Mouse (Mus musculus): Measurements from ENCODE around the gene Mbnl2. TPM values are rescaled to one million over a fixed set of nuclear protein-coding genes. Genes with fewer than 3 reads are reported as not detected.

The Mbnl2 gene
- polyA plus RNA-seq, 1 experiment from 2014 or later = 23.1 TPM

DNA sequence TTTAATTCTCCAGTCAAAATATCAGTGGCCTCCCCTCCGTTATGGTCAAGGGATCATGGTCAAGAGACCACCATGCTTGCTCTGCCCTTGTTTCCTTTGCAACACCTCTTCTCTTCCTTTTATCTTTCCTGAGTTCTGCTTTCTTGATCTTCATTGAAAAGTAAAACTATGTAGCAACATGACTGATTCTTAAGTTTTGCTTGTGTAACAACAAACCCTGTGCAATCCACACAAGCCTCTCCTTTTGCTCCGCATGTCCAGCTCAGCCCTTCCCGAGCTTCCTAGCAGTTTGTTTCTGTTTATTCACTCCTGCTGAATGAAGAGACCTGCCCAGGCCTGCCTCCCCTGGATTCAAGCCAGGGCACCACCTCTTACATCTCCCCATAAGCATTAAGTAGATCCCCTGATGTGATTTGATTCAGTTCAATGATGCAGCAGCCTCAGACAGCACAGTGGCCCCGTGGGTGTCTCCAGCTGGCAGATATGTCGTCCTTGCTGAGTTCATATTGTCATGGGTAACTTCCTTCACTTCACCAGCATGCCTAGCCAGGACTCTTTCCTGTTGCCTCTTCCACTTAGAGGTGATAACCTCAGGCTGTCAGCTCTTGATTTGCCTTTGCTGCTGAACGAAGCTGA is 27.6 kb downstream of the Mbnl2 start:
- Histone ChIP-seq H3K9ac (replicated peaks; ENCODE audit: low read depth, low read length) (no peak overlapping the region), H3K4me1 (replicated peaks; ENCODE audit: control insufficient read depth, insufficient read depth, low read length) (peaks cover 7% of the 10 kb centered on the region), H3K27ac (ENCODE audit: low read length) (no peak overlapping the region), H3K4me3 (replicated peaks; ENCODE audit: low read length) (no peak overlapping the region), H3K27me3 (replicated peaks; ENCODE audit: control insufficient read depth, insufficient read depth, low read length) (no peaks in the 10 kb centered on the region), H3K9me3 (ENCODE audit: control insufficient read depth, low read length) (no peaks in the 10 kb centered on the region), H3K4me2 (ENCODE audit: low read length) (no peak overlapping the region), H3K36me3 (ENCODE audit: control insufficient read depth, insufficient read depth) (no peaks in the 10 kb centered on the region)
- ATAC-seq = 0 out of 2 replicates have a peak, but pooled peaks have one; percentile 40
- 20% methylated on average over 6 of the region's 6 CpGs for WGBS

DNA sequence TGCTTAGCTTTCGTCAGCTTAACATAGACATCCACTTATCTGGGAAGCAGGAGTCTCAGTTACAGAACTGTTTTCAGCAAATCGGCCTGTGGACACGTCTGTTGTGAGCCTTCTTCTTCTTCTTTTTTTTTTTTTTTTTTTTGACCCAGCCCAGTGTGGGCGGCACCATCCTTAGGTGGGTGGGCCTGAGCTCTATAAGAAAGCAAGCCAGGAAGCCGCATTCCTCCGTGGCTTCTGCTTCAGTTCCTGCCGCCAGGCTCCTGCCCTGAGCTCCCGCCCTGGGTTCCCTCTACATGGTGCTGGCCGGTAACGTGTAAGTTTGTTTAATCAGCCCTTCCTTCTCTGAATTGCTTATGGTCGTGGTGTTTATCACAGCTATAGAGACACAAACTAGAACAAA is 30.8 kb downstream of the Mbnl2 start:
- H3K27me3 ChIP-seq (replicated peaks; ENCODE audit: control insufficient read depth, insufficient read depth, low read length) = no peaks in the 10 kb centered on the region
- no peak overlapping the region for H3K4me3 ChIP-seq (replicated peaks; ENCODE audit: low read length)
- no peak overlapping the region for H3K27ac ChIP-seq (ENCODE audit: low read length)
- no peaks in the 10 kb centered on the region for H3K36me3 ChIP-seq (ENCODE audit: control insufficient read depth, insufficient read depth)
- H3K9me3 ChIP-seq (ENCODE audit: control insufficient read depth, low read length) = no peaks in the 10 kb centered on the region
- no peak for ATAC-seq
- no peak overlapping the region for H3K4me2 ChIP-seq (ENCODE audit: low read length)
- H3K4me1 ChIP-seq (replicated peaks; ENCODE audit: control insufficient read depth, insufficient read depth, low read length) = peaks cover 10% of the 10 kb centered on the region
- WGBS = 81% methylated on average over 11 of the region's 11 CpGs
- H3K9ac ChIP-seq (replicated peaks; ENCODE audit: low read depth, low read length) = no peak overlapping the region

DNA sequence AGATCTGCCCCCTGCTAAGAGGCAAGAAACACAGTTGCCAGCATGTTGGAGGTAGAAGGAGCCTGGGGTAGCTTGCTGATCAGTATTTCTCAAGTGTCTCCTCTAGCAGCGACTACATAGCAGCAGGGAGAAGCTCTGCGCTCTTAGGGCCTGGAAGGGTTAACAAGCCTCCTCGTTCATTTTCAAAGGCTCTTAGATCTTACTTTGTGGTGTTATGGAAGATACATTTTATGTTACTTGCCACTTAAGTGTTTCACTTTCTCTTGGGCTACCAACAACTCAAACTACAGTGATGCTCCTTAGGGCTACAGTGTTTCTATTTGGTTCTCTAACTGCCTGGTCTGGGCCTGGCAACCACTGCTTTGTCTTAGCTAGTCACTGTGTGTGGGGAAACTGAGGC is 31.9 kb downstream of the Mbnl2 start:
- no peaks in the 10 kb centered on the region for H3K36me3 ChIP-seq (ENCODE audit: control insufficient read depth, insufficient read depth)
- no peak overlapping the region for H3K9ac ChIP-seq (replicated peaks; ENCODE audit: low read depth, low read length)
- no peak overlapping the region for H3K4me2 ChIP-seq (ENCODE audit: low read length)
- H3K27me3 ChIP-seq (replicated peaks; ENCODE audit: control insufficient read depth, insufficient read depth, low read length) = no peaks in the 10 kb centered on the region
- no peak for ATAC-seq
- 64% methylated on average over 3 of the region's 3 CpGs for WGBS
- no peaks in the 10 kb centered on the region for H3K9me3 ChIP-seq (ENCODE audit: control insufficient read depth, low read length)
- no peak overlapping the region for H3K4me3 ChIP-seq (replicated peaks; ENCODE audit: low read length)
- H3K4me1 ChIP-seq (replicated peaks; ENCODE audit: control insufficient read depth, insufficient read depth, low read length) = peaks cover 14% of the 10 kb centered on the region
- no peak overlapping the region for H3K27ac ChIP-seq (ENCODE audit: low read length)

DNA sequence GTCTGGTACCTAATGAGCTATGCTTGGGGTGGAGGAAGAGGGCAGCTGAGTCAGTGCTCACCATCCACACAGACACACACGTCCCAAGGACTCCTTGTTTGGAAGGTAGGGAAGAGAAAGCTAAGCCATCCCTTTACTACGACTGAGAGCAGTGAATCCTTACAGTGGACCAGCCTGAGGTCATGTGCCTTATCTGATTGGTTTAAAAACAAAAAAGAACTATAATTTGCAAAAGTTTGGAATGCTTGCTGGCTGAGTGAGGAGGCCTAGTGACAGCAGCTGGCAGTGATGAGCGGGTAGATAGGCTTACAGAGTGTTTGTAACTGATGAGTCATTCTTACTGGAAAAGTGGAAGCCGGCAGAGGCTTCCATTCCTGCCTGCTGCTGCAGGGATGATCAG is 32.5 kb downstream of the Mbnl2 start:
- H3K9me3 ChIP-seq (ENCODE audit: control insufficient read depth, low read length) = no peaks in the 10 kb centered on the region
- ATAC-seq = no peak
- H3K4me1 ChIP-seq (replicated peaks; ENCODE audit: control insufficient read depth, insufficient read depth, low read length) = peaks cover 14% of the 10 kb centered on the region

DNA sequence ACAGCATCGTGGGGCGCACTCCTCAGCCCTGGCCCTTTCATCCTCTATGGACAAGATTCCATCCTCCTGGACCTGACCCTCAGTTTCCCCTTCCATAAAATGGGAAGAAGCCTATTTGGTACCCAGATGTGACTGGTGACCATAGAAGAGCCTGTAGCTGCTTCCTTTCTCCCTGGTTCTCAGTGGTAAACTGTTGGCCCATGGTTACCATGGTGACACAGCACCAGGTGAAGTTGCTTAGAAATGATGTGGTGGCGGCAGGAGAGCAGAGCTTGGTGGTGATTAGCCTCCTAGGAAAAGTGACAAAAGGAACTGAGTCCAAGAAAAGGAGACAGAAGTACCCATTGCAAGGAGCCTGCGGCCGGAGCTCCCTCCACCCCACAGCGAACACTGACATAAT is 34.2 kb downstream of the Mbnl2 start:
- H3K9ac ChIP-seq (replicated peaks; ENCODE audit: low read depth, low read length) = no peak overlapping the region
- no peak for ATAC-seq
- H3K9me3 ChIP-seq (ENCODE audit: control insufficient read depth, low read length) = no peaks in the 10 kb centered on the region
- H3K27ac ChIP-seq (ENCODE audit: low read length) = no peak overlapping the region
- H3K4me1 ChIP-seq (replicated peaks; ENCODE audit: control insufficient read depth, insufficient read depth, low read length) = peaks cover 10% of the 10 kb centered on the region
- 76% methylated on average over 6 of the region's 6 CpGs for WGBS
- no peak overlapping the region for H3K4me3 ChIP-seq (replicated peaks; ENCODE audit: low read length)
- no peaks in the 10 kb centered on the region for H3K36me3 ChIP-seq (ENCODE audit: control insufficient read depth, insufficient read depth)
- H3K4me2 ChIP-seq (ENCODE audit: low read length) = no peak overlapping the region
- H3K27me3 ChIP-seq (replicated peaks; ENCODE audit: control insufficient read depth, insufficient read depth, low read length) = no peaks in the 10 kb centered on the region

More for the DNA sequence above, 32.5 kb downstream of the Mbnl2 start:
- Histone ChIP-seq H3K9ac (replicated peaks; ENCODE audit: low read depth, low read length) (no peak overlapping the region), H3K4me3 (replicated peaks; ENCODE audit: low read length) (no peak overlapping the region), H3K27me3 (replicated peaks; ENCODE audit: control insufficient read depth, insufficient read depth, low read length) (no peaks in the 10 kb centered on the region), H3K27ac (ENCODE audit: low read length) (no peak overlapping the region), H3K36me3 (ENCODE audit: control insufficient read depth, insufficient read depth) (no peaks in the 10 kb centered on the region), H3K4me2 (ENCODE audit: low read length) (no peak overlapping the region)
- 70% methylated on average over 4 of the region's 4 CpGs for WGBS

DNA sequence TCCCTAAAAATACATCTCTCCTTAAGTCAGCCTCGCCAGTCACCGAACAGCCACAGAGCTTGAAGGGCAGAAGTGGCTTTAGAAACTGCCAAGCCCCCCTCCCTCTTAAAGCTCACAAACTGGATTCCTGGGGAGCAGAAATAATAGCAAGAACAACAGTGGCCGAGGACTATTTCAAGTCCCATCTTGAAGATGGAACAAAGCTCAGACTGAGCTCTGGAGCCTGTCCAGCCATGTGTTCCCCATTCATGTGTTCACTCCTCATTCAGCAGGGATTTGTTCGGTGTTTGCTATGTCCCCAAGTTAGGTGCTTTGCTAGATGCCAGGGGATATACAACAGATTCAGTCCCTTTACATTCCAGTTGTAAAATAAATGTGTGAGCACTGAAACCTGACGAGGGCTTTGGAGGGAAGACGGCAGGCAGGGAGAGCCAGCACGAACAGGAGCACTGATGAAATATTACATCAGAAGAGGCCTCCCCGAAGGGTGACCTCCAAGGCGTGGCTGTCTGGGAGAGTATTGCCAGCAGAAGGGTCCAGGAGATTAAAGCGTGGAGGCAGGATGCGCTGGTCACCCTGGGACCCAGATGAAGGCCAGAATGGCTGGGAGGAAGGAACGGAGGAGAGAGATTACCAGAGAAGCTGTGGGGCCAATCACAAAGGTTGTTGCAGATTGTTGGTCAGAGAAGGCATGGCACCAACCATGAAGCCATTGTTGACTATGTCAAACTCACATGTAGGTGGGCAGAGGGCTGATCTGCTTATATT is 36.0 kb downstream of the Mbnl2 start:
- WGBS = 47% methylated on average over 12 of the region's 12 CpGs
- Histone ChIP-seq H3K9me3 (ENCODE audit: control insufficient read depth, low read length) (no peaks in the 10 kb centered on the region), H3K36me3 (ENCODE audit: control insufficient read depth, insufficient read depth) (no peaks in the 10 kb centered on the region), H3K27me3 (replicated peaks; ENCODE audit: control insufficient read depth, insufficient read depth, low read length) (no peaks in the 10 kb centered on the region), H3K27ac (ENCODE audit: low read length) (no peak overlapping the region), H3K9ac (replicated peaks; ENCODE audit: low read depth, low read length) (no peak overlapping the region), H3K4me1 (replicated peaks; ENCODE audit: control insufficient read depth, insufficient read depth, low read length) (peaks cover 10% of the 10 kb centered on the region), H3K4me3 (replicated peaks; ENCODE audit: low read length) (no peak overlapping the region), H3K4me2 (ENCODE audit: low read length) (no peak overlapping the region)
- no peak for ATAC-seq

DNA sequence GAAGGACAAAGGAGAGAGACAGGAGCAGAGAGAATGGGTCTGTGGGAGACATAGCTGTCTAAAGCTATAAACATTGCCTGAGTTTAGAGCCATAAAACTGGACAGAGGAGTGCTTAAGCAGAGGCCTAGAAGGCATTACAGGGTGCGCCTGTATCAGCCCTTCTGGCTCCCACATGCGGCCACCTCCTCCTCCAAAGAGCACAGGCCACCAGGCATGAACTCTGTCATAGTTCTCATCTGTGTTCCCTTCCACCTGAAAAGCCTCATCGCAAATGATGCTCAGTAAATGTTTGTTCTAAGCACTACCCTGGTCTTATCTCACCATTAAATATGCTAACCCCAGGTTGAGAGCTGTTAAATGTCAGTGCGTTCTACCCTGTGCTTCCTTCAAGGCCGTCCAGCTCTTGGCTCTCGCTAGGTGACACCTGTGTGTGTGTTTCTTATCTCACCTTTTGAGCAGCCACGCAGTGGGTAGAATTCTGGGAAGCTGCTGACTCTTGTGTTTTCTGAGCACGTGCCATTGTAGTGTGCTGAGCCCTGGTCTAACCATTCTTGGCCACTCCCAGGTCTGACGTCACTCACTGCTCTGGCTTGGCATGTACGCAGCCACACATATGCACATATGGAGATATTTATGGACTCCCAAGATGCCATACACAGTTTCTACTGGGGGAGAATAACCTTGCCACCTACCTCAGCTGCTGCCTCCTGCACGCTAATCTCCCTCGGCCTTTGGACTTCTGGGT is 37.4 kb downstream of the Mbnl2 start:
- Histone ChIP-seq H3K36me3 (ENCODE audit: control insufficient read depth, insufficient read depth) (no peaks in the 10 kb centered on the region), H3K4me2 (ENCODE audit: low read length) (no peak overlapping the region), H3K9me3 (ENCODE audit: control insufficient read depth, low read length) (no peaks in the 10 kb centered on the region), H3K4me1 (replicated peaks; ENCODE audit: control insufficient read depth, insufficient read depth, low read length) (peaks cover 10% of the 10 kb centered on the region), H3K27me3 (replicated peaks; ENCODE audit: control insufficient read depth, insufficient read depth, low read length) (no peaks in the 10 kb centered on the region), H3K27ac (ENCODE audit: low read length) (no peak overlapping the region), H3K4me3 (replicated peaks; ENCODE audit: low read length) (no peak overlapping the region), H3K9ac (replicated peaks; ENCODE audit: low read depth, low read length) (no peak overlapping the region)
- ATAC-seq = no peak
- WGBS = 92% methylated on average over 12 of the region's 12 CpGs

DNA sequence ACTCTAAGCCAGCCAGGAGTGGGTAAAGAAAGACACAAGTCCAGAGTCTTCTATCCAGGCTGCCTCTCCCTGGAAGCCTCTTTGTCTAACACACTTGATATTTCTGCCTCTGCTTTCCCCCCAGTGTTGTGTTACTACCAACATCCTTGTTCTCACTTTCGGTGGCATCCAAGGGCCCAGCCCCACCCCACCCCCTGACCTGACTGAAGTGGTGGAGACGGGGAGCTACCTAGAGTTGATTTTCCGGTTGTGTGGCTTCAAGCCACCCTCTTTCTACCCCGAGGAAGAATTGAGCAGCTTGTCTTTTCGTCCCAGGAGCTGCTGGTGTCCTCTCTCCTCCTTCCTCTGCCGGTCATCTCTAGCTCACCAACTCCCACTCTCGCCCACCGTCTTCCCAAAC is 38.0 kb downstream of the Mbnl2 start:
- H3K4me3 ChIP-seq (replicated peaks; ENCODE audit: low read length) = no peak overlapping the region
- H3K27ac ChIP-seq (ENCODE audit: low read length) = no peak overlapping the region
- H3K4me1 ChIP-seq (replicated peaks; ENCODE audit: control insufficient read depth, insufficient read depth, low read length) = peaks cover 10% of the 10 kb centered on the region
- no peak for ATAC-seq
- no peak overlapping the region for H3K4me2 ChIP-seq (ENCODE audit: low read length)
- no peaks in the 10 kb centered on the region for H3K9me3 ChIP-seq (ENCODE audit: control insufficient read depth, low read length)
- WGBS = 92% methylated on average over 8 of the region's 8 CpGs
- H3K27me3 ChIP-seq (replicated peaks; ENCODE audit: control insufficient read depth, insufficient read depth, low read length) = no peaks in the 10 kb centered on the region
- H3K9ac ChIP-seq (replicated peaks; ENCODE audit: low read depth, low read length) = no peak overlapping the region
- no peaks in the 10 kb centered on the region for H3K36me3 ChIP-seq (ENCODE audit: control insufficient read depth, insufficient read depth)

DNA sequence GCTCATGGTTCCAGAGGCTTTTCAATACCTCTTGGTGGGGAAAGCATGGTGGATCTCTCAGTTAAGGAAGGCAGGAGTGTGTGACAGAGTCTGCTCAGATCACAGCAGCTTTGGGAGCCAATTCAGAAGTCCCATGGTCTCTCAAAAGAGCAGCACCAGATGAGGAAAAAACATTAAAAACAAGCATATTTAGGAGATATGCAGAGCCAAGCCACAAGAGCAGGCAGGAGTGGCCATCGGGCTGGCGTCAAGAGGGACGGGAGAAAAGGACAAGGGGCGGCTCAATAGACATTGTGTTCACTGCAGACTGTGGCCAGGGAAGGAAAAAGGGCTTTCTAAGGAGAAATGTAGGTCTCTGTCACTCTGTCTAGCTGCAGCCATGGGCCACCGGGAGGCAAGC is 40.3 kb downstream of the Mbnl2 start:
- Histone ChIP-seq H3K27me3 (replicated peaks; ENCODE audit: control insufficient read depth, insufficient read depth, low read length) (no peaks in the 10 kb centered on the region), H3K4me1 (replicated peaks; ENCODE audit: control insufficient read depth, insufficient read depth, low read length) (peaks cover 16% of the 10 kb centered on the region), H3K36me3 (ENCODE audit: control insufficient read depth, insufficient read depth) (no peaks in the 10 kb centered on the region), H3K9me3 (ENCODE audit: control insufficient read depth, low read length) (no peaks in the 10 kb centered on the region), H3K4me3 (replicated peaks; ENCODE audit: low read length) (no peak overlapping the region), H3K4me2 (ENCODE audit: low read length) (no peak overlapping the region), H3K27ac (ENCODE audit: low read length) (no peak overlapping the region), H3K9ac (replicated peaks; ENCODE audit: low read depth, low read length) (no peak overlapping the region)
- no peak for ATAC-seq
- 70% methylated on average over 5 of the region's 5 CpGs for WGBS
